Mouse (Mus musculus) cortical plate, adult 2 months (tissue): ENCODE results near the gene 1110008L16Rik.

Source experiments
- CTCF ChIP-seq: fragments of 200-500 bp; IDR thresholded peaks from 2 replicates; pipeline ENCODE4 v1.5.1; 2011; ENCODE audit warnings: mild to moderate bottlenecking, control low read depth, low read length; ENCODE audit not compliant: insufficient read depth; ENCODE audit errors: extremely low read depth
- POLR2A ChIP-seq: fragments of 200-500 bp; IDR thresholded peaks from 2 replicates; pipeline ENCODE4 v1.6.1; 2011; ENCODE audit warnings: mild to moderate bottlenecking, low read length, control low read depth; ENCODE audit not compliant: insufficient read depth; ENCODE audit errors: extremely low read depth

DNA sequence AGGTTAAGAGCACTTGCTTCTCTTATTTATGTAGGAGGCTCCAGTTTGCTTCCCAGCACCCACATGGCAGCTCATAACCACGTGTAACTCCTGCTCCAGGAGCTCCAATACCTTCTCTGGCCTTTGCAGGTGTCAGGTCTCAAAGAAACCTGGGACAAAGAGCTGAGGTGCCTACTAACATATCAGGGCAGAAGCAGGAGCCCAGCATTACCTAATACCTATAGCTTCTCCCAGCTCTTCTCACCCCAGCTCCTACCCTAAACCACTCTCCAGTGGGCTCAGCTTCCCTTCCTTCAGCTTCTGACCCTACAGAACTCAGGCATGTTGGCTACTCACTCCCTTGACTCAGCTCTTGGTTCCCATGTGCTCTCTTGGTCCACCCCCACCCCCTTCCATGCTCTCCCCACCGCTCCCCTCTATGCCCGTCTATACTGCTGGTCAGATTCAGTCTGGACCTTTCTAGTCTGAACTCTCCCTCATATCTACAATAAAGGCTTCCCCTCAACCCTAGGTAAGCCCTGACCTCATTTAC lies 1.5 kb downstream of the 1110008L16Rik start:
- TF ChIP-seq CTCF, result no peak
- TF ChIP-seq POLR2A, result no peak
